Mouse (Mus musculus) spleen, adult 2 months (tissue): ENCODE results near the gene Paxx. TPM values are rescaled to one million over a fixed set of nuclear protein-coding genes. Genes with fewer than 3 reads are reported as not detected.
A peak's percentile ranks its signal among the peaks of the same experiment; 100 is the strongest.

ENCODE experiments used
- DNase-seq, 2 experiments: peaks; one replicate each; pipeline versions ENCODE4 v3.0.0 to v3.0.0-alpha.2; 2012 to 2021; ENCODE audit warnings: low spot score in 2 of 2, low read depth in 1 of 2
- H3K27ac ChIP-seq: fragments of 200-500 bp; 2 replicates; pipeline ENCODE4 v1.5.1; 2012; ENCODE audit warnings: low read length, inconsistent platforms; ENCODE audit not compliant: insufficient read depth
- H3K27me3 ChIP-seq: fragments of 200-500 bp; 2 replicates; pipeline ENCODE4 v1.6.1; 2012; ENCODE audit warnings: mild to moderate bottlenecking, moderate library complexity, low read length, inconsistent platforms; ENCODE audit not compliant: control insufficient read depth, insufficient read depth
- H3K36me3 ChIP-seq: fragments of 200-500 bp; 2 replicates; pipeline ENCODE4 v1.6.1; 2012; ENCODE audit warnings: mild to moderate bottlenecking, low read length, inconsistent platforms; ENCODE audit not compliant: control insufficient read depth, insufficient read depth
- H3K4me1 ChIP-seq: fragments of 200-500 bp; 2 replicates; pipeline ENCODE4 v1.6.1; 2011; ENCODE audit warnings: inconsistent platforms; ENCODE audit not compliant: control insufficient read depth, insufficient read depth, insufficient read length
- H3K4me3 ChIP-seq: fragments of 200-500 bp; 2 replicates; pipeline ENCODE4 v1.5.1; 2011; ENCODE audit warnings: mild to moderate bottlenecking, inconsistent platforms; ENCODE audit not compliant: insufficient read depth, insufficient read length; ENCODE audit errors: extremely low read depth
- CTCF ChIP-seq: fragments of 200-500 bp; IDR thresholded peaks from 2 replicates; pipeline ENCODE4 v1.5.1; 2011; ENCODE audit warnings: mild to moderate bottlenecking, inconsistent platforms; ENCODE audit not compliant: insufficient read depth, insufficient read length, insufficient replicate concordance; ENCODE audit errors: extremely low read depth
- POLR2A ChIP-seq: fragments of 200-500 bp; IDR thresholded peaks from 2 replicates; pipeline ENCODE4 v1.6.1; 2011; ENCODE audit warnings: low read depth, low read length, inconsistent platforms
- WGBS: fragments of 180-500 bp; shearing (Covaris S2); methylation state at CpG from one replicate; pipeline ENCODE4 v1.1.7; 2018; 5-methylcytosine and 5-hydroxymethylcytosine counted together
- polyA plus RNA-seq: library from polyadenylated mRNA; depleted of rRNA; stranded (reverse); fragments of >200 nt; gene quantifications from 2 replicates; pipeline ENCODE4 v1.2.3, GENCODE M21; 2012

Paxx gene
- polyA plus RNA-seq, 1 experiment: 68.7 TPM

GRCm38 (mm10) chr2:25460135-25460534, 759 bp downstream of the Paxx start:
- Histone ChIP-seq H3K27me3 (no peaks in the 10 kb centered on the region), H3K4me3 (peak overlapping the region; percentile 87), H3K4me1 (peaks cover 20% of the 10 kb centered on the region; the same call in 1 of the 2 replicates), H3K27ac (peak overlapping the region; percentile 95), H3K36me3 (peaks cover 6% of the 10 kb centered on the region)
- DNase-seq: no peak
- TF ChIP-seq CTCF (no peak), POLR2A (no peak)
- WGBS: 32% methylated on average over 5 of the region's 5 CpGs

DNA sequence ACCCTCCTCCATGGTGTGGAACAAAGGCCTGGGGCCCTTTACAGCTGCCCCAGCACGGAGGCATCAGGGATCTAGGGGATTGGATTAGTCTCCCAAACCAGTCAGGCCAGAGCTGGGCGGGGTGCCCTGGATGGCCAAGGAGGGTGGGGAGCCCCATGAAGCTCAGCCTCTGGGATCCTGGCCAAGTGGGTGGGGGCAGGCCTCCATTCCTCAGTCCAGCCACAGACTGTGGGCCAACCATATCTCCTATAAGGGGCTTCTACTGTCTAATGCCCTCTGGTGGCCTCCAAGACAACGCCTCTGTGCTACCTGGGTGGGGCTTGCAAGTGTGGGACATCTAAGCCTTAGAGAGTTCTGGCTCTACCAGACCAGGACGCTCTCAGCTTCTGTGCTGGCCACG, 2.0 kb downstream of the Paxx start:
- H3K27ac ChIP-seq: no peak overlapping the region
- 82% methylated on average over 5 of the region's 5 CpGs for whole genome bisulfite sequencing
- peaks cover 13% of the 10 kb centered on the region; the same call in 1 of the 2 replicates for H3K4me1 ChIP-seq
- peaks cover 6% of the 10 kb centered on the region for H3K36me3 ChIP-seq
- TF ChIP-seq CTCF: no peak
- DNase-seq: no peak
- no peaks in the 10 kb centered on the region for H3K27me3 ChIP-seq
- no peak overlapping the region for H3K4me3 ChIP-seq

- H3K27ac ChIP-seq: no peak overlapping the region
- peaks cover 13% of the 10 kb centered on the region; the same call in 1 of the 2 replicates for H3K4me1 ChIP-seq
- H3K27me3 ChIP-seq: no peaks in the 10 kb centered on the region
- TF ChIP-seq POLR2A (no peak), CTCF (no peak)
- peaks cover 6% of the 10 kb centered on the region for H3K36me3 ChIP-seq
- WGBS: 86% methylated on average over 9 of the region's 9 CpGs
- H3K4me3 ChIP-seq: no peak overlapping the region
- DNase-seq: no peak
These were observed 3.6 kb downstream of the Paxx start for GRCm38 (mm10) chr2:25457022-25457896.

- Histone ChIP-seq H3K36me3 (peaks cover 6% of the 10 kb centered on the region), H3K4me1 (peaks cover 7% of the 10 kb centered on the region; the same call in 1 of the 2 replicates), H3K4me3 (no peak within 1 kb of the TSS), H3K27ac (no peak within 1 kb of the TSS), H3K27me3 (no peaks in the 10 kb centered on the region)
- 83% methylated on average over 14 of the region's 14 CpGs for WGBS
- no peak for DNase-seq
- TF ChIP-seq CTCF (no peak), POLR2A (no peak)
These were observed 4.5 kb downstream of the Paxx start, which contains the start of gene Clic3 for GRCm38 (mm10) chr2:25456205-25456953. Gene Clic3 (plus strand): TSS chr2:25456838.

GRCm38 (mm10) chr2:25452951-25453350, 7.9 kb downstream of the Paxx start:
- TF ChIP-seq CTCF (no peak), POLR2A (no peak)
- DNase-seq: no peak

DNA sequence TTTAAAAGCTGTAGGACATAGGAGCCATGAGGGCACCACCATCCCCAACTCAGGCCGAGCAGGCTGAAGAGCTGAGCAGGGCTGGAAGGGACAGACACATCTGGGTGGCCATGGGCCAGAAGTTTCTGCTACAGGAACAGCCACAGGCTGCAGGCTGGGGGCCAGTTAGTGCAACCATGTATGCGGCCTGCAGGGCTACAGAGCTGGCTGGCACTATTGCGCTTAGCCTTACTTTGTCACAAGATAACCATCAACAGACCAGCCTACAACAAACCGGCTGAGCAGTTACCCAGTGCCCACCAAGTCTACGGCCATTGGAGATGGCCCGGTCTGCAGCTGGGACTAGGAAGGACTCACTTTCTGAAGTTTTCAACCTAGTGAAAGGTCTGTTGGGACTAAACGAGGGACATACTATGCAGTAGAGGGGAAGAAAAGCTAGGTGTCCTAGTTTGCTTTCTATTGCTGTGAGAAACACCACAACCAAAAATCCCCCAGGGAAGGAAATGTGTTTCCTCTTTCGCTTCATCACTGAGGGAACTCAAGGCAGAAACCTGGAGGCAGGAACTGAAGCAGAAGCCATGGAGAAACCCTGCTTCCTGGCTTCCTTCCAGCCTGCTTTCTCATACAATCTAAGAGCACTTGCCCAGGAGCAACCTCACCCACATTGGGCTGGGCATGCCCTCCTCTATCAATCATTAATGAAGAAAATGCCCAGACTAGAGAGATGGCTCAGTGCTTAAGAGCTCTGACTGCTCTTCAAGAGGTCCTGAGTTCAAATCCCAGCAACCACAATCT, 9.8 kb downstream of the Paxx start:
- no peak for DNase-seq
- TF ChIP-seq CTCF (no peak), POLR2A (no peak)

More at GRCm38 (mm10) chr2:25452951-25453350, 7.9 kb downstream of the Paxx start:
- no peak overlapping the region for H3K4me3 ChIP-seq
- H3K27ac ChIP-seq: no peak overlapping the region
- H3K27me3 ChIP-seq: no peaks in the 10 kb centered on the region
- H3K4me1 ChIP-seq: no peaks in the 10 kb centered on the region
- peaks cover under 1% of the 10 kb centered on the region; the same call in 1 of the 2 replicates for H3K36me3 ChIP-seq
- WGBS: 85% methylated on average over 1 of the region's 1 CpGs

More for the DNA sequence above, 9.8 kb downstream of the Paxx start:
- no peak overlapping the region for H3K27ac ChIP-seq
- no peaks in the 10 kb centered on the region for H3K4me1 ChIP-seq
- WGBS: 57% methylated on average over 8 of the region's 8 CpGs
- H3K36me3 ChIP-seq: peaks cover 11% of the 10 kb centered on the region
- no peak overlapping the region for H3K4me3 ChIP-seq
- H3K27me3 ChIP-seq: no peaks in the 10 kb centered on the region
